1 mouse cellular context compared by ENCODE assay signal in the genomic region with DNA sequence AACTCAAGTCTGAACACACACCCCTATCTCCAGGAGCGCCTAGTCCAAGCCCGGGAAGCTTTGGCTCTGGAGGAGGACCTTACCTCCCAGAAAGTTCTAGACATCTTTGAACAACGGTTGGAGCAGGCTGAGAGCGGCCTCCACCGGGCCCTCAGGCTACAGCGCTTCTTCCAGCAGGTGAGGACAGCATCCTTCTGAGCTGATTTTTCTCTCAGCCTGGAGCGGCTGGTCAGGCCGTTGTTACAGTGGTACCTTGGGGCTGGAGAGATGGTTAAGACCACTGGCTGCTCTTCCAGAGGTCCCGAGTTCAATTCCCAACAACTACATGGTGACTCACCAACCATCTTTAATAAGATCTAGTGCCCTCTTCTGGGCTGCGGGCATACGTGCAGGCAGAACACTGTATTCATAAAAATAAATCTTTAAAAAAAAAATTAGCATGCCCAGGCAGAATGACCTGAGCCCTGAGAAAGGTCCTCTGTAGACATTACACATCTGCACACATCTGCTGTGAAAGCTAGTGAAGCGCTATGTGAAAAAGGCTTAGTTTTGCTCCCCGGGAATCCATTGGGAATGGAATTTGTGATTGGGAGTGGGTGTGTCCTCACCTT.
TF ChIP-seq lines count a peak whose summit lies in the region.

No protein-coding gene starts in this region.

TF ChIP-seq in MEL, 35 proteins besides CTCF, POLR2A, EP300 and RAD21:
- TF ChIP-seq E2F4 (IDR thresholded peaks at IDR 0.05; ENCODE audit: borderline replicate concordance, low read depth, low read length) (no peak), USF2 (IDR thresholded peaks at IDR 0.05; ENCODE audit: borderline replicate concordance in 1 of 2, insufficient read depth in 1 of 2, low read depth in 1 of 2, low read length in 2 of 2) (no peak), SMC3 (IDR thresholded peaks at IDR 0.05; ENCODE audit: low read depth, low read length) (peak; percentile 64), ZNF384 (IDR thresholded peaks at IDR 0.05; ENCODE audit: low read depth, low read length) (peak; percentile 68), MAX (IDR thresholded peaks at IDR 0.05; ENCODE audit: low read length) (no peak), GABPA (IDR thresholded peaks at IDR 0.05; ENCODE audit: low read depth, low read length) (no peak), TBP (IDR thresholded peaks at IDR 0.05; ENCODE audit: low read depth, low read length) (no peak), JUND (IDR thresholded peaks at IDR 0.05; ENCODE audit: low read depth, low read length) (no peak)
